Mouse (Mus musculus) adrenal gland, adult 8-10 months (tissue): Measurements from ENCODE around the gene Herpud1. TPM values are rescaled to one million over a fixed set of nuclear protein-coding genes. Genes with fewer than 3 reads are reported as not detected.

Experiments used
- DNase-seq: peaks from one replicate; pipeline ENCODE4 v3.0.0; 2022
- total RNA-seq, 4 experiments: library from RNA; stranded (reverse); gene quantifications; 2 replicates each; pipeline ENCODE4 v1.2.4; 2022

The Herpud1 gene
- 100 to 1,000 TPM; 112 to 129 (median 123) TPM for total RNA-seq

- peak; percentile 97 for DNase-seq
Observed at GRCm38 (mm10) chr8:94386214-94387026, at the start of gene Herpud1. Gene Herpud1, plus strand, starts transcription at chr8:94386438.

GRCm38 (mm10) chr8:94337559-94337958 is 48.7 kb upstream of the Herpud1 start:
- DNase-seq: no peak

- DNase-seq: no peak
Observed at GRCm38 (mm10) chr8:94340796-94341195, 45.4 kb upstream of the Herpud1 start.

GRCm38 (mm10) chr8:94342691-94343090 is 43.5 kb upstream of the Herpud1 start:
- no peak for DNase-seq

GRCm38 (mm10) chr8:94343290-94343689 is 42.9 kb upstream of the Herpud1 start:
- peak; percentile 66 for DNase-seq

- no peak for DNase-seq
Observed at GRCm38 (mm10) chr8:94343778-94344320, 42.4 kb upstream of the Herpud1 start.

GRCm38 (mm10) chr8:94345657-94346056 is 40.6 kb upstream of the Herpud1 start:
- no peak for DNase-seq

GRCm38 (mm10) chr8:94346264-94346663 is 40.0 kb upstream of the Herpud1 start:
- no peak for DNase-seq

- no peak for DNase-seq
Observed at GRCm38 (mm10) chr8:94348425-94348824, 37.8 kb upstream of the Herpud1 start.

GRCm38 (mm10) chr8:94354069-94354531 is 32.1 kb upstream of the Herpud1 start:
- no peak for DNase-seq

- DNase-seq: no peak
Observed at GRCm38 (mm10) chr8:94354571-94354970, 31.7 kb upstream of the Herpud1 start.

- DNase-seq: no peak
Observed at GRCm38 (mm10) chr8:94357220-94357619, 29.0 kb upstream of the Herpud1 start.

- DNase-seq: peak; percentile 78
Observed at GRCm38 (mm10) chr8:94358541-94358940, 27.7 kb upstream of the Herpud1 start.

- DNase-seq: no peak
Observed at GRCm38 (mm10) chr8:94361774-94362431, 24.3 kb upstream of the Herpud1 start.

- no peak for DNase-seq
Observed at GRCm38 (mm10) chr8:94362607-94363239, 23.5 kb upstream of the Herpud1 start.

- DNase-seq: peak; percentile 61
Observed at GRCm38 (mm10) chr8:94363288-94363688, 22.9 kb upstream of the Herpud1 start.

- DNase-seq: peak; percentile 62
Observed at GRCm38 (mm10) chr8:94363906-94364305, 22.3 kb upstream of the Herpud1 start.

GRCm38 (mm10) chr8:94364686-94365312 is 21.4 kb upstream of the Herpud1 start:
- no peak for DNase-seq

- peak; percentile 63 for DNase-seq
Observed at GRCm38 (mm10) chr8:94365410-94365981, 20.7 kb upstream of the Herpud1 start.

- no peak for DNase-seq
Observed at GRCm38 (mm10) chr8:94370839-94371238, 15.4 kb upstream of the Herpud1 start.

GRCm38 (mm10) chr8:94372955-94373599 is 13.2 kb upstream of the Herpud1 start:
- no peak for DNase-seq
